Mouse (Mus musculus) urinary bladder, postnatal 4 days (tissue): ENCODE results near the gene Pbx3.

Experiments
- DNase-seq, 2 experiments: peaks; one replicate each; pipeline ENCODE4 v3.0.0; 2021 to 2022; ENCODE audit warnings: low spot score in 2 of 2

Gene Pbx3

DNA sequence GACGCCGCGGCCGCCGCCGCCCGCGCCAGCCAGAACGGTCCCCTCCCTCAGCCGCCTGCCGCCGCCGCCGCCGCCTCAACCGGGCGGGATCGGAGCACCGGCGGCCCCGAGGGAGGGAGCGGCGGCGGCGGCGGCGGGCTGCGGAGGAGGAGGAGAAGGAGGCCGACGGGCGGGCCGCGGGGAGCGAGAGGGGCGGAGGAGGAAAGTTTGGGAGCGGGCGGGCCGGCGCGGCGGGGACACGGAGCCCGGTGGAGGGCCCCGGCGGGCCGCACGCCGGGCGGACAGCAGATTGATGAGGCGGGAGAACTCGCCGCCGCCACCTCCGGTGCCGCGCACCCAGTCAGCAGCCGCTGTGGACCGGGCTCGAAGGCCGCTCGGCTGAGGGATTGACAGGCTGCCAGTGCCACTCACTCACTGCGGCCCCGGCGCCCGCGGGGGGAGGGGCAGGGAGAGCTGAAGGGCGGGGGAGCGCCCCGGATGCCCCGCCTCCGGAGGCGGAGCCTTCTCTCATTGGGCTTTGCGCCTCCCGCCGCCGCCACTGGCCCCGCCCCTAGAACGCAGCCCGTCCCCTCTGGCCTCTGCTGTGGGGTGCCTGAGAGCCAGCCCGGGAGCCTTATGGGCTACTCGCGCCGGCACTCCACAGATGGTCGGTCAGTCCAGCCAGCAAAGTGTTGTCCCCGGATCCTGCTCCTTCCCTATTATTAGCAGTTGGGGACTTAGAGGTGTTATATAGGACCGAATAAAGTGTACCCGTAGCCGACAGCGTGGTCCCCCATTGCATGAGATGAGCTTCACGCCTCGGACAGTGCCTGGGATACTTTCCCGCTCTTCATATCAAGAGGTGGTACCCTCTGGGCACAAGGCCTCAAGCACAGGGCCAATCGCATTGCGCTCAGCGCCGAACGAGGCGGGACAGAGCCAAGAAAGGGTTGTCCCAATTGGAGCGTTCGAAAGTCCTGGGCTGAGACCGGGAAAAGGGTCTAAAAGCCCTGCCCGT is at the start of gene Pbx3:
Pbx3 (minus strand) TSS at position 838 of the 997 bp plus-strand sequence.
- DNase-seq: peak; percentile 93 to 95

GRCm38 (mm10) chr2:34420256-34420655 is 47.3 kb upstream of the Pbx3 start:
- DNase-seq: no peak

- DNase-seq: no peak
Measured at GRCm38 (mm10) chr2:34409741-34410340, 36.9 kb upstream of the Pbx3 start.

GRCm38 (mm10) chr2:34408341-34408740 is 35.4 kb upstream of the Pbx3 start:
- DNase-seq: no peak

- no peak for DNase-seq
Measured at GRCm38 (mm10) chr2:34407596-34407995, 34.7 kb upstream of the Pbx3 start.

GRCm38 (mm10) chr2:34406601-34407464 is 33.9 kb upstream of the Pbx3 start, which contains the start of gene Mapkap1:
TSS of gene Mapkap1 (plus strand) at chr2:34406771.
- peak; percentile 96 to 97 for DNase-seq

DNA sequence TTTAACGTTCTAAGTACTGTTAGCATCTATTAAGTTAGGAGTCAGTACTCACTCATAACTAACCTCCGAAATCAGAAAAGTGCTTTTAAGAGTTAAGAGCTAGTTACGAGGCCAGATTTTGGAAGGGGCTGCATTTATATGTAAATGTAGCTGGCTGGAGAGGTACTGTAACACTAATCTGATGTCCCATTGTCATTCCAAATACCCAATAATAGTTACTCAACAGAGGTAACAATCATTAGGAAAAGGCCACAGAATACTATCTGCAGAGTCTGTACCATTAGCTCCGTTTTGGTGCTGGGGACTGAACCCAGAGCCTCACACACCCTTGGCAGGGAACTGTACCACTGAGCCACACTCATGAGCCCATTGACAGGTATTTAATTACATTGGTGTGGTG is 26.6 kb upstream of the Pbx3 start:
- no peak for DNase-seq

- no peak for DNase-seq
Measured at GRCm38 (mm10) chr2:34378930-34379329, 6.0 kb upstream of the Pbx3 start.

- DNase-seq: no peak
Measured at GRCm38 (mm10) chr2:34374349-34374748, 1.4 kb upstream of the Pbx3 start.

DNA sequence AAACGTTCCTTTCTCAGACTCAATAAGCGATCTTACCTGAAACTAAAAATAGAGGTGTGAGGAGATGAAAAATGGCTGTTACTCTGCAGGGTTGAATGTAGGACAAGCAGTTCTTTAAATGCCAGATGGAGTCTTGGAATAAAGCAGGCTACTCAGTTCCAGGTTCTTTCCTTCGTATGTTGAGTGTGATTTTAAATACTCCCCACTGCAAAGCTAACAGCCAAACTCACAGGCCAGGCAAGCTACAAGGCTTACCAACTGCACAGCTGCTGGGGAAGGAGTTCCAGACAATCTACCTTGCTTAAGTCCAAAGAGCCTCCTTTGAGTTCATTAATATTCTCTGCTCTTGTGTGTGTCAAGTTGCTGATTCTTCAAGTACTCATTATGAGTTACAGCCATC is 944 bp upstream of the Pbx3 start:
- no peak for DNase-seq

GRCm38 (mm10) chr2:34371441-34372304 is 1.3 kb downstream of the Pbx3 start:
- DNase-seq: peak in 1 of 2 experiments; percentile 29

GRCm38 (mm10) chr2:34370725-34371440 is 2.1 kb downstream of the Pbx3 start:
- peak in 1 of 2 experiments; percentile 40 for DNase-seq

DNA sequence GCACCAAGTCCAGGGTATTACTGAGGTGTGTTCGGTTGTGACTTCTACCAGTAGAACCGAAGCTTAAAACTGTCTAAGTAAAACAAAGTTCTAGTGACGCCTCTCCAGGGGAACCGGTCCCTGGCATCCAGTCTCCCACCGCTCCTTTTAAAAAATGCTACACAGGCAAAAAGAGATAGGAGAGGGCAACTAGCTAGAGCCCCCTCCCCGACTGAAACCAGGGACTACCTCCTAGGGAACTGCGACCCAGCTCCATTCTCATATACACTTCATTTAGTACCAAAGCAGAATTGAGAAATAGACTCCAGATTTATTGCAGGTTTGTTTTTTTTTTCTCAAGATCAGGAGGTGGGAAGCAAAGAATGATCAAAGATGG is 2.6 kb downstream of the Pbx3 start:
- no peak for DNase-seq

DNA sequence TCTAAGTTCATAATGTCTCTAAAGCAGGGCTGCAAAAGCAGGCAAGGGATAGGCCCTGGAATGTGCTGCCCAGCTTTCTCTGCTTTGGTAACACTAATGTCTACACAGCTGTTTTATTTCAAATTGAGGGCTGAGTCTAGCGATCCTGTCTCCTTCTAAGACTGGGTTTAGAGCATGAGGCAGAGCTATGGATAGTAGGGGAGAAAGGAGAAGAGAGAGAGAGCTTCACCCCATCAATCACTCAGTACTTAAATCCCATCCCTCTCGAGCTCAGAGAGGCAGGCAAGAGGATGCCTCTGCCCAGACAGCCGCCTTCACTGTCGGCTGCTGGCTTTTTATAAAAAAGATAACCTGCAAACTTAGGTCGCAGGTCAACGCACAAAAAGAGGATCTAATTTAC is 4.5 kb downstream of the Pbx3 start:
- no peak for DNase-seq

DNA sequence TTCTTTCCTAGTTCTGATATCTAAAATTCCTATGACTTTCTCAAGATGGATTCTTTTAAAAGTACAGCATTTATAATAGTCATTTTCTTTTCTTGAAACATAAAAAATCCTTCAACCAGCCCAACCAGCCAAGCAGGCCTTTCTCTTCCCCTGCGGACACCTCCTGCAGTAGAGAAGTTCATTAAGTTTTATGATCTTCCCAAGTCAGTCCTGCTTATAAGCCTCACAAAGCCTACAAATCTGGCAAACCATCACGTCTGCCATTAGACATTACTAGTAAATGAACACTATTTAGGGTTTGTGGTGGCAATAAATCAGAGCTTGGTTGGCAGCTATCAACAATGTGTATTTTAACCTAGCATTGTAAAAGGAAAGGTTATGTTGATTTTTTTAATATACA is 5.9 kb downstream of the Pbx3 start:
- DNase-seq: no peak

DNA sequence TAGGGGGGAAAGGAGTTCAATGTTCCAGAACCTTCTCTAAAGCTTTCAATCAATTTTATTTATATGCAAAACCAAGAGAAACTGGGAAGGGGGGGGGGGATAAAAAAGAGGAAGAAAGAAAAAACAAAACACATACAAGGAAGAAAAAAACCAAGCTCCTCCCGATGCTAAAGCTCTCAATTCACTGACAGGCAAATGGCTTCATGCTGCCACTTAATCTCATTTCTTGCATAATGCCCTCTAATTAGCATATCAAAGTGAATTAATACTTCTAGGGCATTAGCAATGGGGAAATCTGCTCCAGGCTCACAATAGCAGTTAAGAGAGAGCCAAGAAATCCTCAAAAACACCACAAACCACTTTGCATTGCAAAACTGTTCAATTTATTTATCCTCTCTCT is 9.3 kb downstream of the Pbx3 start:
- no peak for DNase-seq

- no peak for DNase-seq
Measured at GRCm38 (mm10) chr2:34355801-34356211, 17.1 kb downstream of the Pbx3 start.

DNA sequence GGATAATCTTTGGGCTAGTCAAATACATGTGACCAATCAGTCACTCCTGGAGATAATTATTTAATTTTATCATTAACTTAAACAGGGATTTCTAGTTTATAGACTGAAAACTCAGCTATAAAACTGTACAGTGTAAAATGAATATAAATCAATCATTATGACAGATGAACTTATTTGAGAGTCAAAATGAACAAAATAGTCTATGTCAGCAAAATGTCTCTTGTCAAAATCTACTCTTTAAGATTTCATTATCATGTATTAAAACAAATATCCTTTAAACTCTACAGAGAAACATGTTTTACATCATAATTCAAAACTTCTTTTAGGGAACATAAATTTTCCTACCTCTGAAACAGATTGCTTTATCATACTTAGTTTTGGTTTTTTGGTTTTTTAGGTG is 20.9 kb downstream of the Pbx3 start:
- DNase-seq: no peak

- DNase-seq: no peak
Measured at GRCm38 (mm10) chr2:34347096-34347495, 25.8 kb downstream of the Pbx3 start.

DNA sequence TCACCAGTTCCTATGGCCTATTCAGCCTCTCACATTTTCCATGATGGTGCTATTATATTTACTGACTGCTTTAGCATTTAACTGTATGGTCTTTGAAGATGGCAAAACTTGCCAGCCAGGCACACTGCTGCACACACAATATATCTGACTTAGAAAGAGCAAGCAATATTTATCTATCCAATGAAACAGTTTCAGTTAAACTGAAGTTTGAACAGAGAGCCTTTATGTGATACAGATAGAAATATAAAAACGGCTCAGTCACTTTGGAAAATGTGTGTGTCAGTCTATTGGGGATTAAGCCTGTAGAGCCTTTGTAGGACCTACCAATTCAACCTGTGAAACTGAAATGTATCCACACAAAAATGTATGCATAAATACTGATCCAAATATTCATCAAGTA is 74.3 kb downstream of the Pbx3 start:
- no peak for DNase-seq
